Mouse (Mus musculus) forebrain, embryonic 14.5 days (tissue): ENCODE data around the gene Ldhd. TPM values are rescaled to one million over a fixed set of nuclear protein-coding genes. Genes with fewer than 3 reads are reported as not detected.

Experiments used
- ATAC-seq: fragments of 200-750 bp; cut with Nextera tagmentation; 2 replicates; pipeline ENCODE4 v1.8.0; 2017; ENCODE audit warnings: mild to moderate bottlenecking, moderate library complexity
- DNase-seq: peaks from one replicate; pipeline ENCODE4 v3.0.0-alpha.2; 2015; ENCODE audit warnings: low spot score
- H3K27ac ChIP-seq: fragments of 300-500 bp; sonication (generic); 2 replicates; pipeline ENCODE4 v1.5.1; 2014; ENCODE audit warnings: low read depth, mild to moderate bottlenecking, control low read depth, low read length, moderate library complexity
- H3K27me3 ChIP-seq: fragments of 300-500 bp; sonication (generic); replicated peaks from 2 replicates; pipeline ENCODE4 v1.6.1; 2014; ENCODE audit warnings: low read length, control low read depth, mixed read lengths; ENCODE audit not compliant: control insufficient read depth, insufficient read depth
- H3K36me3 ChIP-seq: fragments of 300-500 bp; sonication (generic); 2 replicates; pipeline ENCODE4 v1.6.1; 2014; ENCODE audit warnings: low read length, control low read depth; ENCODE audit not compliant: control insufficient read depth, insufficient read depth
- H3K4me1 ChIP-seq: fragments of 300-500 bp; sonication (generic); 2 replicates; pipeline ENCODE4 v1.6.1; 2014; ENCODE audit warnings: antibody characterized with exemption, low read length, control low read depth; ENCODE audit not compliant: control insufficient read depth, insufficient read depth
- H3K4me2 ChIP-seq: fragments of 300-500 bp; sonication (generic); 2 replicates; pipeline ENCODE4 v1.6.1; 2014; ENCODE audit warnings: mild to moderate bottlenecking, control low read depth, low read length
- H3K4me3 ChIP-seq: fragments of 300-500 bp; sonication (generic); 2 replicates; pipeline ENCODE4 v1.5.1; 2014; ENCODE audit warnings: low read depth, low read length, control low read depth
- H3K9ac ChIP-seq: fragments of 300-500 bp; sonication (generic); 2 replicates; pipeline ENCODE4 v1.6.1; 2014; ENCODE audit warnings: mild to moderate bottlenecking, low read length, control low read depth, moderate library complexity
- H3K9me3 ChIP-seq: fragments of 300-500 bp; sonication (generic); replicated peaks from 2 replicates; pipeline ENCODE4 v1.6.1; 2016; ENCODE audit warnings: low read length, control low read depth, mixed read lengths; ENCODE audit not compliant: control insufficient read depth
- WGBS: fragments of 180-500 bp; shearing (Covaris S2); extraction: QIAGEN DNeasy Blood & Tissue Kit; methylation state at CpG from one replicate; pipeline ENCODE4 v1.1.7; 2014; 5-methylcytosine and 5-hydroxymethylcytosine counted together
- polyA plus RNA-seq: library from polyadenylated mRNA; unstranded; fragments of >200 nt; fragmentation: Nextera tagmentation; extraction: Ambion mirVana; gene quantifications from 2 replicates; pipeline ENCODE4 v1.2.1, GENCODE M21; 2014

Gene Ldhd
- polyA plus RNA-seq, 1 experiment from 2014 or later, result 0.20 TPM

DNA sequence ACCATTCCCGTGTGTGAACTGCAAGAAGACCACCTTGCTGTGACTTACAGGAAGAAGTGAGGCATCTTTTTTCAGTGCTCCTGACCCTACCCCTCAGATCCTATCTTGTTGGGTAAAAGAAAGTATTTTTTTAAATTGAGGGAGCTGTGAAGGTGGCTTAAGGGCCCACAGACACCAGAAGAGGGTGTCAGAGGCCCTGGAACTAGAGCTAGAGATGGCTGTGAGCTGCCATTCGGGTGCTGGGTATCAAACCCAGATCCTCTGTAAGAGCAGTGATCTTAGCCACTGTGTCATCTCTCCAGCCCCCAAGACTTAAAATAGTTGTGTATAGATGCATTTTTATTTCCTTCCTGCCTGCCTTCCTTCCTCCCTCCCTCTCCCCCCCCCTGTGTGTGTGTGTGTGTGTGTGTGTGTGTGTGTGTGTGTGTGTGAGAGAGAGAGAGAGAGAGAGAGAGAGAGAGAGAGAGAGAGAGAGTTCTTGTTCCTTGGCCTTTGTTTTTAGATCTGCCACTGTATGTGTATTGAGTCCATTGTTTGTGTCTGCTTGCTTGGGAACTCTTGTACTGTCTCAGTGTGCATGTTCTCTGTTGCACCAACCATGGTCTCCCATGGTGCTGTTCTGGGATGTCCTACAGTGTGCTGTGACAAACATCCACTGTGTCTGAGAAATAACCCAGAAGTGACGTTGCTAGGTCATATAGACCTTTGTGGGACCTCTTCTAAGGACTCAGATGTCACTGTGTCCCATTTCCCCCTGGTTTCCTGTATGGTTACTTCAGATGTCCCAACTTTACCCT lies 35.9 kb downstream of the Ldhd start:
- Histone ChIP-seq H3K4me3 (no peak overlapping the region), H3K4me1 (peaks cover 12% of the 10 kb centered on the region; the same call in 1 of the 2 replicates), H3K27me3 (no peaks in the 10 kb centered on the region), H3K4me2 (no peak overlapping the region), H3K36me3 (no peaks in the 10 kb centered on the region), H3K9me3 (no peaks in the 10 kb centered on the region), H3K27ac (no peak overlapping the region), H3K9ac (no peak overlapping the region)
- DNase-seq (no peak), ATAC-seq (no peak)
- 79% methylated on average over 3 of the region's 3 CpGs for WGBS

DNA sequence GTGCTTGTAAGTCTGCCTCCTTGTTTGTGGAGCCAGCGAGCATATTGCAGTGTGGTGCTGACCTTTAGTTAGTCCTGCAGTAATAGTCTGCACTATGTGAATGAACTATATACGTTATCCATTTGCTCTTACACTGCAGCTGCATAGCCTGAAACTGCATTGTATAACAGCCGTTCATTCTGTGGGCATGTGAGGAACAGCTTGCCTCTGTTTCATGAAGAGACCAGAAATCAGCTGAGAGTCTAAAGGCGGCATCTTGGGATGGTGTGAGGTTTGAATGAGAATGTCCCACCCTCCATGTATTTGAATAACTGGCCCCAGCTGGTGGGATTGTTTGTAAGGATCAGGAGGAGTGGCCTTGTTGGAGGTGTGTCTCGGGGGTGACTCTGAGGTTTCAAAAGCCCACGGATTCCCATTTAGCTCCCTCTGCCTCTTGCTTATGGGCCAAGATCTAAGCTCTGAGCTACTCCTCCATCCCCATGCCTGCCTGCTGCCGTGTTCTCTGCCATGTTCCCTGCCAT lies 37.7 kb downstream of the Ldhd start:
- Histone ChIP-seq H3K4me3 (no peak overlapping the region), H3K4me1 (peaks cover 12% of the 10 kb centered on the region; the same call in 1 of the 2 replicates)

GRCm38 (mm10) chr8:111591176-111591575 lies 39.0 kb downstream of the Ldhd start:
- Histone ChIP-seq H3K9ac (no peak overlapping the region), H3K36me3 (no peaks in the 10 kb centered on the region), H3K27me3 (no peaks in the 10 kb centered on the region), H3K4me3 (no peak overlapping the region), H3K4me1 (peaks cover 12% of the 10 kb centered on the region; the same call in 1 of the 2 replicates), H3K27ac (no peak overlapping the region), H3K9me3 (no peaks in the 10 kb centered on the region), H3K4me2 (no peak overlapping the region)
- DNase-seq, result no peak
- no peak for ATAC-seq

More for the DNA sequence above, 37.7 kb downstream of the Ldhd start:
- Histone ChIP-seq H3K9me3 (no peaks in the 10 kb centered on the region), H3K27me3 (no peaks in the 10 kb centered on the region), H3K9ac (no peak overlapping the region), H3K4me2 (no peak overlapping the region), H3K36me3 (no peaks in the 10 kb centered on the region), H3K27ac (no peak overlapping the region)
- ATAC-seq (no peak), DNase-seq (no peak)
- 53% methylated on average over 7 of the region's 7 CpGs for WGBS

GRCm38 (mm10) chr8:111590214-111590613 lies 40.0 kb downstream of the Ldhd start:
- 95% methylated on average over 3 of the region's 3 CpGs for WGBS
- DNase-seq (no peak), ATAC-seq (no peak)

GRCm38 (mm10) chr8:111588336-111588735 lies 41.8 kb downstream of the Ldhd start:
- Histone ChIP-seq H3K27me3 (no peaks in the 10 kb centered on the region), H3K4me1 (peaks cover 6% of the 10 kb centered on the region; the same call in 1 of the 2 replicates), H3K4me3 (no peak overlapping the region), H3K4me2 (no peak overlapping the region), H3K9me3 (no peaks in the 10 kb centered on the region), H3K27ac (no peak overlapping the region), H3K9ac (no peak overlapping the region), H3K36me3 (no peaks in the 10 kb centered on the region)
- DNase-seq, result no peak
- 85% methylated on average over 2 of the region's 2 CpGs for WGBS
- no peak for ATAC-seq

More at GRCm38 (mm10) chr8:111590214-111590613, 40.0 kb downstream of the Ldhd start:
- Histone ChIP-seq H3K27ac (no peak overlapping the region), H3K9me3 (no peaks in the 10 kb centered on the region), H3K4me1 (peaks cover 6% of the 10 kb centered on the region; the same call in 1 of the 2 replicates), H3K36me3 (no peaks in the 10 kb centered on the region), H3K27me3 (no peaks in the 10 kb centered on the region), H3K4me2 (no peak overlapping the region), H3K9ac (no peak overlapping the region), H3K4me3 (no peak overlapping the region)

GRCm38 (mm10) chr8:111587545-111588094 lies 42.6 kb downstream of the Ldhd start:
- ATAC-seq (no peak), DNase-seq (no peak)
- no peak overlapping the region for H3K4me3 ChIP-seq
- H3K4me2 ChIP-seq, result no peak overlapping the region
- no peak overlapping the region for H3K9ac ChIP-seq
- no peak overlapping the region for H3K27ac ChIP-seq
- no peaks in the 10 kb centered on the region for H3K9me3 ChIP-seq
- no peaks in the 10 kb centered on the region for H3K36me3 ChIP-seq
- peaks cover 6% of the 10 kb centered on the region; the same call in 1 of the 2 replicates for H3K4me1 ChIP-seq
- no peaks in the 10 kb centered on the region for H3K27me3 ChIP-seq
- WGBS, result 97% methylated on average over 1 of the region's 1 CpGs

DNA sequence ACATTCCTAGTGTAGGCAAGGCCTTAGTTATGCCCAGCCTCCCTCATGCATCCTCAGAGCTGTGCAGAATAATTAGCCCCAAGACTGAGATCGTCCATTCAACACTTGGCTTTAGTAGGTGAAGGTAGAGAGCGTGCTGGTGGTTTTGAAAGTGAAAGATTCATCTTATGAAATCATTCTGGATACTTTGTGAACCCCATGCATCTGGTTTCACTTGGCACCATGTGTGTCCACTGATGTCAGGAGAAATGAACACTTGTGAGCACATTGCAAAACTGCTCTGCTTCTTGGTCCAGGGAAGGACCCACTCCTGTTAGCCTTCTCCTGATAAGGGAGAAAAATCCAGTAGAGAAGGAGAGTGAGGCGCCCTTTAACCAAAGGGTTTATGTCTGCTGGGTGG lies 45.2 kb downstream of the Ldhd start:
- Histone ChIP-seq H3K9ac (no peak overlapping the region), H3K4me1 (no peaks in the 10 kb centered on the region), H3K27ac (no peak overlapping the region), H3K4me3 (no peak overlapping the region), H3K9me3 (no peaks in the 10 kb centered on the region), H3K27me3 (no peaks in the 10 kb centered on the region), H3K4me2 (no peak overlapping the region), H3K36me3 (no peaks in the 10 kb centered on the region)
- DNase-seq, result no peak
- WGBS, result 93% methylated on average over 3 of the region's 3 CpGs
- ATAC-seq, result no peak

DNA sequence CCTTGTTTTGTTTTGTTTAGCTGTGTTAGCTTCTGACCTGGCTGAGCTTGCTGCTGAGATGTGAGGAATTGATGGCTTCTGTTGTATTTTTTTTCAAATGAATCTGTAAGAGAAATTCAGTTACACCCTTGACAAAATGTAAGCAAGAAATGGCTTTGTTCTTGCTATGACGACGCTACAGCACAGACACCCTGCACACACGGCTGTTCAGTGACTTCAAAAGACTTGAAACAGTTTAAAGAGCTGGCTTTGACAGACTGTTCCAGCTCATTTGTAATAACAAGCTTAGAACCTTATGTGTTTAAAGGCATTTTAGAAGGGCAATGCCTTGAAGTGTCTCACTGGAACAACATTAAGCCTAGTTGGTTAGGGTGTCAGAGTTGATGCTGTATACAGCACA lies 47.8 kb downstream of the Ldhd start:
- H3K4me1 ChIP-seq, result 0 out of 2 replicates have a peak, but pooled peaks cover 3% of the 10 kb centered on the region
- H3K27me3 ChIP-seq, result no peaks in the 10 kb centered on the region
- DNase-seq, result no peak
- no peak overlapping the region for H3K9ac ChIP-seq
- ATAC-seq, result no peak
- no peak overlapping the region for H3K4me2 ChIP-seq
- H3K4me3 ChIP-seq, result no peak overlapping the region
- H3K9me3 ChIP-seq, result no peaks in the 10 kb centered on the region
- H3K36me3 ChIP-seq, result no peaks in the 10 kb centered on the region
- WGBS, result 64% methylated on average over 3 of the region's 3 CpGs
- H3K27ac ChIP-seq, result no peak overlapping the region

DNA sequence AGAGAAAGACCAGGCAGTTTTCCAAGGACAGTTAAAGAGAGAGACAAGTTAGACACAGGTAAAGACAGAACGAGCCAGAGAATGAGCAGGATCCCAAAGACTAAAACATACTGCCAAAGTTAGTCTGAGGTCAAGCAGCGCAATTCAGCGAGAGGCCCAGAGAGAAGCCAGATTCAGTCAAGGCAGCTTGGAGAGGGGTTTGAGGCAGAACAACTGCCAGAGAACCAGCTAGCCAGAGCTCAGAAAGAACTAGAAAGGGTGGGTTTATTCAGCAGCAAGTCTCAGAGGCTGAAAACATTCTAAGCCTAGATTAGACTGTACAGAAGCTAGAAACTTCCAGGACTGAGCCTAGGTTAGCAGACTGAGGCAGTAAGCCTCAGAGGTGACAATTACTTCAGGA lies 49.9 kb downstream of the Ldhd start:
- DNase-seq (no peak), ATAC-seq (no peak)
- Histone ChIP-seq H3K27ac (no peak overlapping the region), H3K9me3 (no peaks in the 10 kb centered on the region), H3K36me3 (no peaks in the 10 kb centered on the region), H3K4me3 (no peak overlapping the region), H3K9ac (no peak overlapping the region), H3K4me1 (0 out of 2 replicates have a peak, but pooled peaks cover 3% of the 10 kb centered on the region), H3K4me2 (no peak overlapping the region), H3K27me3 (no peaks in the 10 kb centered on the region)
- WGBS, result 91% methylated on average over 3 of the region's 3 CpGs
